Mouse (Mus musculus): Measurements from ENCODE around the gene Prmt7. TPM values are rescaled to one million over a fixed set of nuclear protein-coding genes. Genes with fewer than 3 reads are reported as not detected.

Prmt7 gene
- polyA plus RNA-seq, 1 experiment from 2014 or later, result 10.4 TPM

DNA sequence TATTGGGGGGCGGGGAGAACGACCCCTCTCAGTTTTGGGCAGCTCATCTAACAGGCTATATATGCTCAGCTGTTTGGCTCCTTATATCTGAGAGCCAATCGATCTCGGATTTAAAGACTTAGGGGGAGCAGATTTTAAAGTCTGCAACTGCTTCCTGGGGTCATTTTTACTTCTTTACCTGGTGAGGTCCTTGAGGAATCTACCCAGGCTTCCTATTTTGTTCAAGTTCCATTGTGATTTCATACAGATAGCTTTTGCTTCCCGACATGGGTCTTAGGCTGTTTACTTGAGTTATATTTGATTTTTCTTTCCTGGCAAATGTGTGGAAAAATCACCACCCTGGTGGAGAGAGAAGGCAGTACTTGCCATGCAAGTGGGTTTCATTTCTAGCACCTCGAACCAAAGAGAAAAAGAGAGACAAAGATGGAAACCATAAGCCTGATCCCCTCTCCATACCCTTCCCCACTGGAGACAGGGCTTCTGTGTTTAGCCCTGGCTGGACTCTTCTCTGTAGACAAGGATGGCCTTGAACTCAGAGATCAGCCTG, 40.7 kb upstream of the Prmt7 start:
- H3K4me3 ChIP-seq (ENCODE audit: low read depth, low read length), result no peak overlapping the region
- WGBS (ENCODE audit: insufficient replicate concordance), result 23% methylated on average over 6 of the region's 6 CpGs
- peaks cover 4% of the 10 kb centered on the region for H3K27me3 ChIP-seq (ENCODE audit: insufficient read depth, low read length)
- peak overlapping the region; percentile 99; the same call in 1 of the 2 replicates for H3K4me2 ChIP-seq (ENCODE audit: low read depth, low read length)
- no peak overlapping the region for H3K27ac ChIP-seq (ENCODE audit: low read depth)
- ATAC-seq, result no peak
- H3K36me3 ChIP-seq (replicated peaks; ENCODE audit: insufficient read depth, low read length), result no peaks in the 10 kb centered on the region
- peaks cover 11% of the 10 kb centered on the region for H3K4me1 ChIP-seq (ENCODE audit: insufficient read depth)
- no peak overlapping the region for H3K9ac ChIP-seq (replicated peaks)
- no peak for TF ChIP-seq EP300 (IDR thresholded peaks at IDR 0.05; ENCODE audit: low read depth)
- no peak; the same call in 1 of the 2 replicates for TF ChIP-seq CTCF (IDR thresholded peaks at IDR 0.05; ENCODE audit: low read depth)
- DNase-seq, result no peak
- no peaks in the 10 kb centered on the region for H3K9me3 ChIP-seq (ENCODE audit: low read length)

DNA sequence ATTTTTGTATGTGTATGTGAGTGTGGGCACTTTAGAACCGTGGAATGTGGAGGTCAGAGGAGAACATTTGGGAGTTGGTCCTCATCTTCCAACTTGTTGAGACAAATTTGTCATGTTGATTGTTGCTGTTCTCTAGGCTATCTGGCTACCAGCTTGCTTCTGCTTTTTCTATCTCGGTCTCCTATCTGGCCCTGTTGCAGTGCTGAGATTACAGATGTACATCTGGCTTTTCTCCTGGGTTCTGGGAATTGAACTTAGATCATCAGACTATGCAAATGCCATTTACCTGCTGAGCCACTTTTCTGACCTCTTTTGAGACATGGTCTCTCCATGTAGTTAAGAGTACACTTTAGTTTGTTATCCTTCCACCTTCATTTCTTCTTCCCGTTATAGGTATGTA, 37.2 kb upstream of the Prmt7 start:
- no peak for DNase-seq
- H3K4me1 ChIP-seq (ENCODE audit: insufficient read depth), result peaks cover 4% of the 10 kb centered on the region
- H3K27me3 ChIP-seq (ENCODE audit: insufficient read depth, low read length), result no peaks in the 10 kb centered on the region
- H3K9ac ChIP-seq (replicated peaks), result no peak overlapping the region
- ATAC-seq, result no peak
- no peak overlapping the region for H3K4me2 ChIP-seq (ENCODE audit: low read depth, low read length)
- H3K36me3 ChIP-seq (replicated peaks; ENCODE audit: insufficient read depth, low read length), result no peaks in the 10 kb centered on the region
- no peak overlapping the region for H3K27ac ChIP-seq (ENCODE audit: low read depth)
- WGBS (ENCODE audit: insufficient replicate concordance), result 79% methylated on average over 3 of the region's 3 CpGs
- H3K4me3 ChIP-seq (ENCODE audit: low read depth, low read length), result no peak overlapping the region
- TF ChIP-seq CTCF (IDR thresholded peaks at IDR 0.05; ENCODE audit: low read depth) (no peak), EP300 (IDR thresholded peaks at IDR 0.05; ENCODE audit: low read depth) (no peak)
- H3K9me3 ChIP-seq (ENCODE audit: low read length), result no peaks in the 10 kb centered on the region

DNA sequence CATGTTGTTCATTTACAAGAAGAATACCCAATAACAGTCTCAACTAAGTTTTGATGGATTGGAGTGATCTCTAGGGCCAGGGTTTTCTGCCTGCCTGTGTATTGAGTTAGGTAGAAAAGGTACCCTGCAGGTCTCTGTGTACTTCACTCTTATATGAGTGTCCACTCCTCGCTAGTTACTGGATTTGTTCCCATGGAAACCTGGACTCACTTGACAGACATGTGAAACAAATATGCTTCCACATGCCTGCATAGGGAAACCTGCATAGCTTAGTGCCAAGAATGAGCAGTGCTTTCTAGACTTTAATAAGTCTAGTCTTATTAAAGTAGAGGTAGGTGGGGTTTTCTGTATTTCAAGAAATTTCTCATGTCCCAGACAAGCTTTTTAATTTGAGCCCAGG, 33.8 kb upstream of the Prmt7 start:
- Histone ChIP-seq H3K9ac (replicated peaks) (no peak overlapping the region), H3K27ac (ENCODE audit: low read depth) (no peak overlapping the region), H3K4me1 (ENCODE audit: insufficient read depth) (no peaks in the 10 kb centered on the region), H3K4me3 (ENCODE audit: low read depth, low read length) (no peak overlapping the region), H3K4me2 (ENCODE audit: low read depth, low read length) (no peak overlapping the region), H3K36me3 (replicated peaks; ENCODE audit: insufficient read depth, low read length) (no peaks in the 10 kb centered on the region), H3K27me3 (ENCODE audit: insufficient read depth, low read length) (no peaks in the 10 kb centered on the region), H3K9me3 (ENCODE audit: low read length) (no peaks in the 10 kb centered on the region)
- TF ChIP-seq EP300 (IDR thresholded peaks at IDR 0.05; ENCODE audit: low read depth) (no peak), CTCF (IDR thresholded peaks at IDR 0.05; ENCODE audit: low read depth) (no peak)
- ATAC-seq (no peak), DNase-seq (no peak)
- WGBS (ENCODE audit: insufficient replicate concordance), result 64% methylated on average over 1 of the region's 1 CpGs

DNA sequence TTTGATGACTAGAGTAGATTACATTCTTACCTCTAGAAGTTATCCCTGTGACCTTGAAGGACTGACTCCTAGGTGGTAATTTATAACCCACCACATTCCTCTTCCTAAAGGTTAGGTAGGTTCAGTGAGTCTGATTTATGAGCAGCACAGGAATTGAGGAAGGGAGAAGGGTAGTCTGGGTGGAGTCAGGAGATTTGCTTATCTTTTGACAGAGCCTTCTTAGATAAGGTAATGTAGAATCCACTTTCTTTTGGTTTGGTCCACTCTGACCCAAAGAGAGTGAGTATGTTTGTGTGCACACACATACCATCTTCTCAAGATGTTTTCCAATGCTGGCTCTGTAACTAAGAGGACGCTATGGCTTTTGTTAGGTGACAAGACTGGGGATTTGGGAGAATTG, 33.1 kb upstream of the Prmt7 start:
- Histone ChIP-seq H3K27ac (ENCODE audit: low read depth) (no peak overlapping the region), H3K36me3 (replicated peaks; ENCODE audit: insufficient read depth, low read length) (no peaks in the 10 kb centered on the region), H3K9ac (replicated peaks) (no peak overlapping the region), H3K4me2 (ENCODE audit: low read depth, low read length) (no peak overlapping the region), H3K4me3 (ENCODE audit: low read depth, low read length) (no peak overlapping the region), H3K9me3 (ENCODE audit: low read length) (no peaks in the 10 kb centered on the region), H3K27me3 (ENCODE audit: insufficient read depth, low read length) (no peaks in the 10 kb centered on the region), H3K4me1 (ENCODE audit: insufficient read depth) (no peaks in the 10 kb centered on the region)
- ATAC-seq, result no peak
- TF ChIP-seq EP300 (IDR thresholded peaks at IDR 0.05; ENCODE audit: low read depth) (no peak), CTCF (IDR thresholded peaks at IDR 0.05; ENCODE audit: low read depth) (no peak)
- 79% methylated on average over 1 of the region's 1 CpGs for WGBS (ENCODE audit: insufficient replicate concordance)
- DNase-seq, result no peak

DNA sequence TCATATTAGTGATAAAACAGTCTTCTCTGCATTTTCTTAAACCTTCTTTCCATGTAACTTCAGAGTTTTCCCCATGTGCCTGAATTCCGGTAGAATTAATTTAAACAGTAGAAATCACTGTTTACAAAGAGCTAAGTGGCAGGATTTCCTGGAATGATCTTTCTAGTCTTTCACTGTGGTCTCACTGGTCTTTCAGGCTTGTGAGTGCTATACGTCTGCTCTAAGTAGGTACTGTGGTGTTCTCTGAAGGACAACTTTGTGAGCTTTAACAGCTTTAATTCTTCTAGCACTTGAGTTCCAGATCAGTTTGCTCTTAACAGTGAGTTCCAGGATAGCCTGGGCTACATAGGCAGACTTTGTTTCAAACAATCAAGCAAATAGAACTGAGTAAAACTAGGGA, 32.3 kb upstream of the Prmt7 start:
- DNase-seq (no peak), ATAC-seq (no peak)
- H3K4me3 ChIP-seq (ENCODE audit: low read depth, low read length), result no peak overlapping the region
- TF ChIP-seq CTCF (IDR thresholded peaks at IDR 0.05; ENCODE audit: low read depth) (no peak), EP300 (IDR thresholded peaks at IDR 0.05; ENCODE audit: low read depth) (no peak)
- H3K4me2 ChIP-seq (ENCODE audit: low read depth, low read length), result no peak overlapping the region
- no peaks in the 10 kb centered on the region for H3K4me1 ChIP-seq (ENCODE audit: insufficient read depth)
- H3K9ac ChIP-seq (replicated peaks), result no peak overlapping the region
- no peaks in the 10 kb centered on the region for H3K9me3 ChIP-seq (ENCODE audit: low read length)
- no peak overlapping the region for H3K27ac ChIP-seq (ENCODE audit: low read depth)
- H3K27me3 ChIP-seq (ENCODE audit: insufficient read depth, low read length), result no peaks in the 10 kb centered on the region
- WGBS (ENCODE audit: insufficient replicate concordance), result 69% methylated on average over 2 of the region's 2 CpGs
- no peaks in the 10 kb centered on the region for H3K36me3 ChIP-seq (replicated peaks; ENCODE audit: insufficient read depth, low read length)

DNA sequence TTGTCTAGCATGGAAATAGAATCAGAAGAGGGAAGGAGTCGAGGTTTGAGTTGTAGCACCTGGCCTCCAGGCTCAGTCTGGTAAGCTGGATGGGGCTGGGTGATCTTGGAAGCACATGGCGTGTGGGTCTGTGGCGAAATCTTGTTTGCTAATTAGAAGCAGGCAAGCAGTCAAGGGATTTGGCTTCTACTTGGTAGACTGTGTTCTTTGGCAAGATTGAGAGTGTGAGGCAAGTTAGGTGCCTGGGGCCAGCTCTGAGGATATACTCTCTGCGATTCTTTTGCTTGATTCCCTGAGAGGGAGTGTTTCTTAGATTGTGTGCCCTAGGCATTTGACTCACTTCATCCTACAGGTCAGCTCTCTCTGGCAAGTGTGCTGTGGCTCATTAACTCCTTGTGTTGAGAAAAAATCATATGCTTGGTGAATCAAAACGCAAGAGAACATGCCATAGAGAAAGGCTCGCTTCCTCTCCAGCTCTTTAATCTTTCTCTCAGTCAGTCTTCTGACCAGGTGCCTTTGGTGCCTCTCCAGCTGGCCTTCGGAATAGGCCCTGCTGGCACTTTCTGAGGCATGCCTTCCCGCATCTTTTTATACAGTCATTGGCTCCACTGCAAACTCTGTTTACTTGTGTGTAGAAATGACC, 25.0 kb upstream of the Prmt7 start:
- WGBS (ENCODE audit: insufficient replicate concordance), result 80% methylated on average over 8 of the region's 8 CpGs
- DNase-seq (no peak), ATAC-seq (no peak)
- Histone ChIP-seq H3K4me1 (ENCODE audit: insufficient read depth) (no peaks in the 10 kb centered on the region), H3K4me2 (ENCODE audit: low read depth, low read length) (no peak overlapping the region), H3K36me3 (replicated peaks; ENCODE audit: insufficient read depth, low read length) (no peaks in the 10 kb centered on the region), H3K9ac (replicated peaks) (no peak overlapping the region), H3K4me3 (ENCODE audit: low read depth, low read length) (no peak overlapping the region), H3K27me3 (ENCODE audit: insufficient read depth, low read length) (no peaks in the 10 kb centered on the region), H3K27ac (ENCODE audit: low read depth) (no peak overlapping the region), H3K9me3 (ENCODE audit: low read length) (no peaks in the 10 kb centered on the region)
- TF ChIP-seq CTCF (IDR thresholded peaks at IDR 0.05; ENCODE audit: low read depth) (no peak), EP300 (IDR thresholded peaks at IDR 0.05; ENCODE audit: low read depth) (no peak)

All from liver, postnatal 0 days (tissue).